Mouse (Mus musculus): ENCODE data around the gene Barhl1. TPM values are rescaled to one million over a fixed set of nuclear protein-coding genes. Genes with fewer than 3 reads are reported as not detected.

The Barhl1 gene
- total RNA-seq, 1 experiment: 0.18 TPM

GRCm38 (mm10) chr2:28919001-28919400, 2.5 kb upstream of the Barhl1 start:
- Histone ChIP-seq H3K9me3 (ENCODE audit: control insufficient read depth, insufficient read depth, low read depth, low read length) (no peaks in the 10 kb centered on the region), H3K4me3 (ENCODE audit: insufficient read depth in 1 of 2, low read depth in 1 of 2, low read length in 2 of 2, poor library complexity in 1 of 2, severe bottlenecking in 1 of 2) (no peak overlapping the region), H3K27ac (ENCODE audit: insufficient read depth, low read depth, low read length, poor library complexity, severe bottlenecking) (no peak overlapping the region), H3K4me1 (ENCODE audit: control insufficient read depth in 2 of 2, insufficient read depth in 2 of 2, low read length in 2 of 2, poor library complexity in 1 of 2) (peaks cover 0 to 7% of the 10 kb centered on the region in 2 experiments; a peak in 1 of 4 replicates), H3K36me3 (ENCODE audit: control insufficient read depth, insufficient read depth, low read length, poor library complexity, severe bottlenecking) (no peaks in the 10 kb centered on the region), H3K9ac (ENCODE audit: insufficient read depth, low read depth, low read length, poor library complexity, severe bottlenecking) (no peak overlapping the region)
- in situ Hi-C loops (cut with MboI; ENCODE audit: low sequenced_read_pairs in 2 of 2, unreplicated experiment in 2 of 2): loop anchor here in 1 of 2 experiments (25.0 kb wide), 1 partner anchor 318 kb away; no protein-coding TSS in a partner anchor
- no peak for TF ChIP-seq CHD2 (IDR thresholded peaks at IDR 0.05; ENCODE audit: low read depth, low read length)
- no peak for TF ChIP-seq MAFK (IDR thresholded peaks at IDR 0.05; ENCODE audit: insufficient read depth, low read depth, low read length)
- TF ChIP-seq HCFC1 (IDR thresholded peaks at IDR 0.05; ENCODE audit: borderline replicate concordance, insufficient read depth, low read length): no peak
- no peak for TF ChIP-seq ZNF384 (IDR thresholded peaks at IDR 0.05; ENCODE audit: low read depth, low read length)
- no peak for TF ChIP-seq ZC3H11A (IDR thresholded peaks at IDR 0.05; ENCODE audit: borderline replicate concordance, low read depth, low read length)
- no peak for DNase-seq (ENCODE audit: low read depth, low spot score)

- Histone ChIP-seq H3K9ac (ENCODE audit: insufficient read depth, low read depth, low read length, poor library complexity, severe bottlenecking) (0 out of 2 replicates have a peak overlapping the region, but pooled peaks have one; percentile 3), H3K4me1 (ENCODE audit: control insufficient read depth in 2 of 2, insufficient read depth in 2 of 2, low read length in 2 of 2, poor library complexity in 1 of 2) (peaks cover 0 to 7% of the 10 kb centered on the region in 2 experiments; a peak in 1 of 4 replicates), H3K9me3 (ENCODE audit: control insufficient read depth, insufficient read depth, low read depth, low read length) (no peaks in the 10 kb centered on the region), H3K4me3 (ENCODE audit: insufficient read depth in 1 of 2, low read depth in 1 of 2, low read length in 2 of 2, poor library complexity in 1 of 2, severe bottlenecking in 1 of 2) (peak overlapping the region; percentile 30 to 49; a peak in 3 of 4 replicates), H3K27ac (ENCODE audit: insufficient read depth, low read depth, low read length, poor library complexity, severe bottlenecking) (no peak overlapping the region), H3K36me3 (ENCODE audit: control insufficient read depth, insufficient read depth, low read length, poor library complexity, severe bottlenecking) (no peaks in the 10 kb centered on the region)
- DNase-seq (ENCODE audit: low read depth, low spot score): no peak
- in situ Hi-C loops (cut with MboI; ENCODE audit: low sequenced_read_pairs in 2 of 2, unreplicated experiment in 2 of 2): loop anchor here in 1 of 2 experiments (25.0 kb wide), 1 partner anchor 320 kb away; no protein-coding TSS in a partner anchor
- TF ChIP-seq CHD2 (IDR thresholded peaks at IDR 0.05; ENCODE audit: low read depth, low read length) (no peak), ZC3H11A (IDR thresholded peaks at IDR 0.05; ENCODE audit: borderline replicate concordance, low read depth, low read length) (no peak)
Measured at GRCm38 (mm10) chr2:28917518-28918361, 1.3 kb upstream of the Barhl1 start.

- H3K4me1 ChIP-seq (ENCODE audit: control insufficient read depth in 2 of 2, insufficient read depth in 2 of 2, low read length in 2 of 2, poor library complexity in 1 of 2): peaks cover 0 to 7% of the 10 kb centered on the region in 2 experiments; a peak in 1 of 4 replicates
- no peak overlapping the region for H3K9ac ChIP-seq (ENCODE audit: insufficient read depth, low read depth, low read length, poor library complexity, severe bottlenecking)
- H3K4me3 ChIP-seq (ENCODE audit: insufficient read depth in 1 of 2, low read depth in 1 of 2, low read length in 2 of 2, poor library complexity in 1 of 2, severe bottlenecking in 1 of 2): no peak overlapping the region; a peak in 1 of 4 replicates
- no peak for DNase-seq (ENCODE audit: low read depth, low spot score)
- no peak overlapping the region for H3K27ac ChIP-seq (ENCODE audit: insufficient read depth, low read depth, low read length, poor library complexity, severe bottlenecking)
- TF ChIP-seq HCFC1 (IDR thresholded peaks at IDR 0.05; ENCODE audit: borderline replicate concordance, insufficient read depth, low read length): no peak
- TF ChIP-seq ZNF384 (IDR thresholded peaks at IDR 0.05; ENCODE audit: low read depth, low read length): no peak
- TF ChIP-seq ZC3H11A (IDR thresholded peaks at IDR 0.05; ENCODE audit: borderline replicate concordance, low read depth, low read length): no peak
- no peak for TF ChIP-seq CHD2 (IDR thresholded peaks at IDR 0.05; ENCODE audit: low read depth, low read length)
- no peak for TF ChIP-seq MAFK (IDR thresholded peaks at IDR 0.05; ENCODE audit: insufficient read depth, low read depth, low read length)
- H3K36me3 ChIP-seq (ENCODE audit: control insufficient read depth, insufficient read depth, low read length, poor library complexity, severe bottlenecking): no peaks in the 10 kb centered on the region
- no peaks in the 10 kb centered on the region for H3K9me3 ChIP-seq (ENCODE audit: control insufficient read depth, insufficient read depth, low read depth, low read length)
- in situ Hi-C loops (cut with MboI; ENCODE audit: low sequenced_read_pairs in 2 of 2, unreplicated experiment in 2 of 2): loop anchor here in 1 of 2 experiments (25.0 kb wide), 1 partner anchor 320 kb away; no protein-coding TSS in a partner anchor
Measured at GRCm38 (mm10) chr2:28917156-28917517, 669 bp upstream of the Barhl1 start.

GRCm38 (mm10) chr2:28915768-28916512, 528 bp downstream of the Barhl1 start:
- H3K27ac ChIP-seq (ENCODE audit: insufficient read depth, low read depth, low read length, poor library complexity, severe bottlenecking): no peak overlapping the region
- peak; percentile 77 for DNase-seq (ENCODE audit: low read depth, low spot score)
- peak overlapping the region in 1 of 2 experiments; percentile 17; a peak in 2 of 4 replicates for H3K4me3 ChIP-seq (ENCODE audit: insufficient read depth in 1 of 2, low read depth in 1 of 2, low read length in 2 of 2, poor library complexity in 1 of 2, severe bottlenecking in 1 of 2)
- H3K9ac ChIP-seq (ENCODE audit: insufficient read depth, low read depth, low read length, poor library complexity, severe bottlenecking): no peak overlapping the region
- peaks cover 0 to 7% of the 10 kb centered on the region in 2 experiments; a peak in 1 of 4 replicates for H3K4me1 ChIP-seq (ENCODE audit: control insufficient read depth in 2 of 2, insufficient read depth in 2 of 2, low read length in 2 of 2, poor library complexity in 1 of 2)
- no peaks in the 10 kb centered on the region for H3K9me3 ChIP-seq (ENCODE audit: control insufficient read depth, insufficient read depth, low read depth, low read length)
- H3K36me3 ChIP-seq (ENCODE audit: control insufficient read depth, insufficient read depth, low read length, poor library complexity, severe bottlenecking): no peaks in the 10 kb centered on the region
- in situ Hi-C loops (cut with MboI; ENCODE audit: low sequenced_read_pairs in 2 of 2, unreplicated experiment in 2 of 2): loop anchor here in 1 of 2 experiments (25.0 kb wide), 1 partner anchor 321 kb away; no protein-coding TSS in a partner anchor
- TF ChIP-seq ZC3H11A (IDR thresholded peaks at IDR 0.05; ENCODE audit: borderline replicate concordance, low read depth, low read length): 0 out of 2 replicates have a peak, but pooled peaks have one; percentile 10
- TF ChIP-seq HCFC1 (IDR thresholded peaks at IDR 0.05; ENCODE audit: borderline replicate concordance, insufficient read depth, low read length): 0 out of 2 replicates have a peak, but pooled peaks have one; percentile 21
- no peak for TF ChIP-seq MAFK (IDR thresholded peaks at IDR 0.05; ENCODE audit: insufficient read depth, low read depth, low read length)
- TF ChIP-seq ZNF384 (IDR thresholded peaks at IDR 0.05; ENCODE audit: low read depth, low read length): peak; percentile 96

All from ES-E14 (cell line).